Mouse (Mus musculus) liver, adult 2 months (tissue): ENCODE measurements around the gene Krtap1-5. TPM values are rescaled to one million over a fixed set of nuclear protein-coding genes. Genes with fewer than 3 reads are reported as not detected.

Experiments
- DNase-seq: peaks from one replicate; pipeline ENCODE4 v3.0.0-alpha.2; 2011; ENCODE audit warnings: low read depth, low spot score; ENCODE audit errors: extremely low read depth
- H3K27ac ChIP-seq: fragments of 200-500 bp; replicated peaks from 2 replicates; pipeline ENCODE4 v1.5.1; 2012; ENCODE audit warnings: low read depth, mild to moderate bottlenecking, control low read depth, inconsistent platforms, low read length; ENCODE audit not compliant: insufficient read depth
- H3K27me3 ChIP-seq: fragments of 200-500 bp; 2 replicates; pipeline ENCODE4 v1.6.1; 2012; ENCODE audit warnings: mild to moderate bottlenecking, moderate library complexity, low read length, inconsistent platforms; ENCODE audit not compliant: control insufficient read depth, insufficient read depth
- H3K36me3 ChIP-seq: fragments of 200-500 bp; 2 replicates; pipeline ENCODE4 v1.6.1; 2012; ENCODE audit warnings: low read length, inconsistent platforms; ENCODE audit not compliant: control insufficient read depth, insufficient read depth
- H3K4me1 ChIP-seq: fragments of 200-500 bp; 2 replicates; pipeline ENCODE4 v1.6.1; 2011; ENCODE audit warnings: low read length; ENCODE audit not compliant: control insufficient read depth, insufficient read depth
- H3K4me3 ChIP-seq: fragments of 200-500 bp; 2 replicates; pipeline ENCODE4 v1.5.1; 2011; ENCODE audit warnings: low read depth, mild to moderate bottlenecking, control low read depth, low read length, moderate library complexity; ENCODE audit not compliant: insufficient read depth
- H3K79me2 ChIP-seq: fragments of 200-500 bp; 2 replicates; pipeline ENCODE4 v1.6.1; 2012; ENCODE audit warnings: inconsistent platforms, mild to moderate bottlenecking, low read length, moderate library complexity; ENCODE audit not compliant: control insufficient read depth, insufficient read depth
- H3K9ac ChIP-seq: fragments of 200-500 bp; 2 replicates; pipeline ENCODE4 v1.6.1; 2012; ENCODE audit warnings: low read depth, mild to moderate bottlenecking, control low read depth, inconsistent platforms, low read length
- CTCF ChIP-seq: fragments of 200-500 bp; IDR thresholded peaks from 2 replicates; pipeline ENCODE4 v1.5.1; 2011; ENCODE audit warnings: low read depth, low read length, control low read depth
- POLR2A ChIP-seq: fragments of 200-500 bp; IDR thresholded peaks from 2 replicates; pipeline ENCODE4 v1.6.1; 2011; ENCODE audit warnings: low read length, control low read depth; ENCODE audit not compliant: insufficient read depth; ENCODE audit errors: extremely low read depth
- WGBS: fragments of 180-500 bp; shearing (Covaris S2); methylation state at CpG from one replicate; pipeline ENCODE4 v1.1.7; 2018; 5-methylcytosine and 5-hydroxymethylcytosine counted together
- polyA plus RNA-seq: library from polyadenylated mRNA; depleted of rRNA; stranded (reverse); fragments of >200 nt; gene quantifications from 2 replicates; pipeline ENCODE4 v1.2.3, GENCODE M21; 2012
- total RNA-seq: library from RNA; depleted of rRNA; stranded (reverse); fragments of >200 nt; gene quantifications from 2 replicates; pipeline ENCODE4 v1.2.3, GENCODE M21; 2014

The Krtap1-5 gene
- total and polyA plus RNA-seq, 2 experiments: not detected

DNA sequence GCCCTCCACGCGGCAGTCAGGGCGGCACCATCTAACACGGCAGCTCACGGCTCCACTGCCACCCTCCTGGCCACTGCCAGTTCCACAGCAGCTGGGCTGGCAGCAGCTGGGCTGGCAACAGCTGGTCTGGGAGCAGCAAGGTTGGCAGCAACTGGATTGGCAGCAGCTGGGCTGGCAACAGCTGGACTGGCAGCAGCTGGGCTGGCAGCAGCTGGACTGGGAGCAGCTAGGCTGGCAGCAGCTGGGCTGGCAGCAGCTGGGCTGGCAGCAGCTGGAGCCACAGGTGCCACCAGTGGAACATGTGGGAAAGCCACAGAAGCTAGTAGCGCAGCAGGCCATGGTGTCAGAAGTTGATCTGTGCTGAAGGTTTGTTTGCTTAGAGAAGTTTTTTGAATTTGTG, 10.2 kb upstream of the Krtap1-5 start, which contains the start of gene Krtap1-3:
Gene Krtap1-3, minus strand, starts transcription at position 359 of the 400 bp plus-strand sequence.
- H3K79me2 ChIP-seq: no peaks in the 10 kb centered on the region
- no peak within 1 kb of the TSS for H3K27ac ChIP-seq
- H3K27me3 ChIP-seq: 0 out of 2 replicates have a peak, but pooled peaks cover 3% of the 10 kb centered on the region
- H3K9ac ChIP-seq: no peak within 1 kb of the TSS
- H3K4me3 ChIP-seq: no peak within 1 kb of the TSS
- DNase-seq: no peak
- no peak for TF ChIP-seq POLR2A
- no peak for TF ChIP-seq CTCF
- WGBS: 85% methylated on average over 6 of the region's 6 CpGs
- no peaks in the 10 kb centered on the region for H3K4me1 ChIP-seq
- no peaks in the 10 kb centered on the region for H3K36me3 ChIP-seq

DNA sequence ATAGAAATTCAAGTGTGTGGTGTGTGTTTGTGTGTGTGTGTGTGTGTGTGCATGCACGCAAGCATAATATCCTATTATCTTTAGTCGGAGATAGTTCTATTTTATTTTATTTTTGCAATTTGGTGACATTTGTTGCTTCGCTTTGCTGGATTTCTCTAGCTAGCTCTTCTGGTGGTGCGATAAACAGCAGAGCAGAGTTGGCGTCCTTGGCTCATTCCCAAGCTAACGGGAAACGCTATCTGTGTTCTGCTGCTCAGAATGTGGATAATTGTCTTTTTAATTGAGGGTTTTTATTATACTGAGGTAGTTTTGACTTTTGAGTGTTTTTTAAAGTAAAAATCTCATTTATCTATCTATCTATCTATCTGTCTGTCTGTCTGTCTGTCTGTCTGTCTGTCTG, 4.3 kb upstream of the Krtap1-5 start:
- H3K4me1 ChIP-seq: no peaks in the 10 kb centered on the region
- no peaks in the 10 kb centered on the region for H3K36me3 ChIP-seq
- DNase-seq: no peak
- H3K4me3 ChIP-seq: no peak overlapping the region
- H3K9ac ChIP-seq: no peak overlapping the region
- no peaks in the 10 kb centered on the region for H3K79me2 ChIP-seq
- 80% methylated on average over 7 of the region's 7 CpGs for WGBS
- 0 out of 2 replicates have a peak, but pooled peaks cover 2% of the 10 kb centered on the region for H3K27me3 ChIP-seq
- TF ChIP-seq CTCF: no peak
- no peak for TF ChIP-seq POLR2A
- H3K27ac ChIP-seq: no peak overlapping the region

DNA sequence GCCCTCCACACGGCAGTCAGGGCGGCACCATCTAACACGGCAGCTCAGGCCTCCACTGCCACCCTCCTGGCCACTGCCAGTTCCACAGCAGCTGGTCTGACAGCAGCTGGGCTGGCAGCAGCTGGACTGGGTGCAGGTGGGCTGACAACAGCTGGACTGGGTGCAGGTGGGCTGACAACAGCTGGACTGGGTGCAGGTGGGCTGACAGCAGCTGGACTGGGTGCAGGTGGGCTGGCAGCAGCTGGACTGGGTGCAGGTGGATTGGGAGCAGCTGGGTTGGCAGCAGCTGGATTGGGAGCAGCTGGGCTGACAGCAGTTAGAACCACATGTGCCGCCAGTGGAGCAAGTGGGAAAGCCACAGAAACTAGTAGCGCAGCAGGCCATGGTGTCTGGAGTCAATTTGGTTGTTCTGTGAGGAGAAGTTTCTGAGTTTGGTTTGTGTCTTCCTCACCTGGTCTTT, 2.5 kb upstream of the Krtap1-5 start, which contains the start of gene Krtap1-4:
Gene Krtap1-4, minus strand, starts transcription at position 410 of the 460 bp plus-strand sequence.
- Histone ChIP-seq H3K9ac (no peak within 1 kb of the TSS), H3K4me1 (no peaks in the 10 kb centered on the region), H3K4me3 (no peak within 1 kb of the TSS), H3K27ac (no peak within 1 kb of the TSS), H3K36me3 (no peaks in the 10 kb centered on the region), H3K27me3 (0 out of 2 replicates have a peak, but pooled peaks cover 2% of the 10 kb centered on the region), H3K79me2 (no peaks in the 10 kb centered on the region)
- DNase-seq: no peak
- TF ChIP-seq CTCF: no peak
- TF ChIP-seq POLR2A: no peak
- 87% methylated on average over 5 of the region's 5 CpGs for WGBS

DNA sequence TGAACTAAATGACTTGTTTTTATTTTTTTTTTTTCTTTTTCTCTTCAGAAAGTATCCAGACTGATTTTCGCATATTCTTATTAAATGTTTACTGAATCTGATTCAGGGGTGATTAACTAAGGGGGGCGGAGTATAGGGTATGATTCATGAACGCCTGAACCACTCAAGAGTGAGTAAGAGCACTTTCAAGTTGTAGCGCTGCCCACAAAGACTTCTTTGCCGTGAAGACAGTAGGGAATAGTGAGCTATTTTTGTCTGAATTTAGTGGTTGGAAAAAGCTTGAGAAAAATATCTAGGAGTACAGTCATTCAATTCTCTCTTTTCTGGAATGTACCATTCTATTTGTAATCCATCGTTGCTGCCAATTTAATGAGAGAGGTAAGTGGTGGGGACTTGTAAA, 748 bp upstream of the Krtap1-5 start:
- H3K27ac ChIP-seq: no peak overlapping the region
- H3K79me2 ChIP-seq: no peaks in the 10 kb centered on the region
- H3K36me3 ChIP-seq: no peaks in the 10 kb centered on the region
- 0 out of 2 replicates have a peak, but pooled peaks cover 2% of the 10 kb centered on the region for H3K27me3 ChIP-seq
- H3K4me3 ChIP-seq: no peak overlapping the region
- DNase-seq: no peak
- H3K4me1 ChIP-seq: no peaks in the 10 kb centered on the region
- TF ChIP-seq CTCF: no peak
- no peak for TF ChIP-seq POLR2A
- WGBS: 88% methylated on average over 6 of the region's 6 CpGs
- H3K9ac ChIP-seq: no peak overlapping the region

DNA sequence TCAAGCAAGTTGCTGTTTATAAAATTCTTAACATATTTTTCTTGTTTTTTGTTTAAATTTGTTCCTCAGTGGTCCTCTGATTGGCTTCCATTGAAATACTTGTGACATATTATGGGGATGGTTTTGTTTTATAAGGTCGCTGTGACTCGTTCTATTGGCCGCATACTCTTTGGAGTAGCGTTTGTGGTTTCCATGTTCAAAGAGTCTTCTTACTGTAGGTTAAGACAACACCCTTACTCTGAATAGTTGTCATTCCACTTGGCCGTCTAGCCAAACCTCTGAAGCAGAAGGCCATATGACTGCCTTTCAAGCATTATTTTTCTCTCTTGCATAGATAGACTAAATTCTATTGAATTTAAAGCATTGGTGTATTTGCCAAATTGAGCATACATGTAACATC, 235 bp upstream of the Krtap1-5 start:
- DNase-seq: no peak
- H3K27me3 ChIP-seq: 0 out of 2 replicates have a peak, but pooled peaks cover 2% of the 10 kb centered on the region
- H3K27ac ChIP-seq: no peak overlapping the region
- 93% methylated on average over 5 of the region's 5 CpGs for WGBS
- no peak overlapping the region for H3K9ac ChIP-seq
- H3K79me2 ChIP-seq: no peaks in the 10 kb centered on the region
- no peak for TF ChIP-seq CTCF
- no peak for TF ChIP-seq POLR2A
- no peaks in the 10 kb centered on the region for H3K4me1 ChIP-seq
- H3K36me3 ChIP-seq: no peaks in the 10 kb centered on the region
- no peak overlapping the region for H3K4me3 ChIP-seq

DNA sequence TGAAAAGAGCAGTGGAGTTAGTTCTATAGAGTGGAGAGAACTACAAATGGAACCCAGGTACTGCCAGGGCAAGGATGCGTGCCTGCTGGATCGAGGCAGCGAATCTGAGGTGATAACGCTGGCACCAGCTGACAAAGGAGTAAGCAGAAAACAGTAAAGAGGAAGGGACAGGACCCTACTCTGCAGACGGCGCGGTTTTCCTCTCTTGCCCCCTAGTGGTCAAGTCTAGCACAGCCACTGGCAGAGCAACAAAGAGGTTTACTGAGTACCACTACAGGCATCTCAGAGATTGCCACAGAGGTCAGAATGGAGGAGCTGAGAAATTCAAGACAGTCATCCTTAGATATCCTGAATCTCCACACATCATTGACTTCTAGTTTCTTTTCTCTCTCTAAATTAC, 6.7 kb downstream of the Krtap1-5 start:
- H3K9ac ChIP-seq: no peak overlapping the region
- peak; percentile 27 for DNase-seq
- H3K27me3 ChIP-seq: peaks cover 4% of the 10 kb centered on the region; the same call in 1 of the 2 replicates
- WGBS: 0% methylated on average over 7 of the region's 7 CpGs
- peak; percentile 89 for TF ChIP-seq CTCF
- no peak for TF ChIP-seq POLR2A
- H3K27ac ChIP-seq: no peak overlapping the region
- no peaks in the 10 kb centered on the region for H3K4me1 ChIP-seq
- no peak overlapping the region for H3K4me3 ChIP-seq
- H3K79me2 ChIP-seq: no peaks in the 10 kb centered on the region
- H3K36me3 ChIP-seq: no peaks in the 10 kb centered on the region
